Mouse (Mus musculus): ENCODE data around the gene Pcdh11x. TPM values are rescaled to one million over a fixed set of nuclear protein-coding genes. Genes with fewer than 3 reads are reported as not detected.
"Not testable (repeated sequence)": the region's sequence is repeated elsewhere in the genome, so short reads cannot be mapped to it uniquely, and the experiment has no call there.

Pcdh11x gene
- not detected in 2 replicates for polyA plus RNA-seq (2012; ENCODE audit: insufficient read depth, insufficient read length, low replicate concordance, missing spikeins)

GRCm38 (mm10) chrX:120290011-120290899 is at the start of gene Pcdh11x:
Gene Pcdh11x, plus strand, starts transcription at chrX:120290259.
- Histone ChIP-seq H3K4me1 (ENCODE audit: control insufficient read depth, insufficient read depth, low read length) (no peaks in the 10 kb centered on the region), H3K27ac (ENCODE audit: insufficient read depth, low read depth, low read length) (no peak within 1 kb of the TSS), H3K4me3 (ENCODE audit: insufficient read depth, low read depth, low read length) (peak within 1 kb of the TSS; percentile 53)
- whole genome bisulfite sequencing, result 12% methylated on average over 36 of the region's 40 CpGs
- TF ChIP-seq CTCF (IDR thresholded peaks at IDR 0.05; ENCODE audit: insufficient read depth, low read depth, low read length), result no peak
- TF ChIP-seq POLR2A (IDR thresholded peaks at IDR 0.05; ENCODE audit: insufficient read depth, low read depth, low read length), result peak; percentile 29; the same call in 1 of the 2 replicates

GRCm38 (mm10) chrX:120260089-120260488 is 30.0 kb upstream of the Pcdh11x start:
- TF ChIP-seq POLR2A (IDR thresholded peaks at IDR 0.05; ENCODE audit: insufficient read depth, low read depth, low read length), result no peak
- TF ChIP-seq CTCF (IDR thresholded peaks at IDR 0.05; ENCODE audit: insufficient read depth, low read depth, low read length), result no peak
- no peak overlapping the region for H3K4me3 ChIP-seq (ENCODE audit: insufficient read depth, low read depth, low read length)
- H3K4me1 ChIP-seq (ENCODE audit: control insufficient read depth, insufficient read depth, low read length), result no peaks in the 10 kb centered on the region
- no peak overlapping the region for H3K27ac ChIP-seq (ENCODE audit: insufficient read depth, low read depth, low read length)
- WGBS, result 65% methylated on average over 2 of the region's 2 CpGs

GRCm38 (mm10) chrX:120285522-120285921 is 4.5 kb upstream of the Pcdh11x start:
- Histone ChIP-seq H3K27ac (ENCODE audit: insufficient read depth, low read depth, low read length) (no peak overlapping the region), H3K4me3 (ENCODE audit: insufficient read depth, low read depth, low read length) (no peak overlapping the region), H3K4me1 (ENCODE audit: control insufficient read depth, insufficient read depth, low read length) (no peaks in the 10 kb centered on the region)
- TF ChIP-seq CTCF (IDR thresholded peaks at IDR 0.05; ENCODE audit: insufficient read depth, low read depth, low read length) (no peak), POLR2A (IDR thresholded peaks at IDR 0.05; ENCODE audit: insufficient read depth, low read depth, low read length) (no peak)

- Histone ChIP-seq H3K27ac (ENCODE audit: insufficient read depth, low read depth, low read length) (no peak overlapping the region), H3K4me3 (ENCODE audit: insufficient read depth, low read depth, low read length) (no peak overlapping the region), H3K4me1 (ENCODE audit: control insufficient read depth, insufficient read depth, low read length) (no peaks in the 10 kb centered on the region)
- TF ChIP-seq POLR2A (IDR thresholded peaks at IDR 0.05; ENCODE audit: insufficient read depth, low read depth, low read length), result no peak
- no peak for TF ChIP-seq CTCF (IDR thresholded peaks at IDR 0.05; ENCODE audit: insufficient read depth, low read depth, low read length)
- WGBS, result 27% methylated on average over 1 of the region's 1 CpGs
Observed at GRCm38 (mm10) chrX:120287502-120287901, 2.6 kb upstream of the Pcdh11x start.

DNA sequence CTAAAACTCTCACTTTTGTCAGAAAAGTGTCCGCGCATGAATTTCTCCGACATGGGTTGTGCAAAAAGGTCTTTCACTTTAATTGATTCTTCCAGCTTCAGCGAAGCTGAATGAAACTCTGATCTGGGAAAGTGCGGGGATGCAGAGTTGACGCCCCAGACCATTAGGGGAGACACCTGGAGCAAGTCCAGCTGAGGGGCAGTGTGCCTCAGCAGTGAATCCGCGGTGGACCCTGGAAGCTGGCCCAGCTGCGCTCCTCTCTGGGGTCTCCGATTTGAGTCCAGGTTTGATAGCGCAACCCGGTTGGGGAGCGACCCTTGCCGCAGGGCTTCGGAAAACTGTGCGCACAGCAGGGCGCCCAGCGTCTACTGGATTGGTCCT is 831 bp downstream of the Pcdh11x start:
- peak overlapping the region; percentile 53 for H3K4me3 ChIP-seq (ENCODE audit: insufficient read depth, low read depth, low read length)
- WGBS, result 17% methylated on average over 18 of the region's 18 CpGs
- TF ChIP-seq CTCF (IDR thresholded peaks at IDR 0.05; ENCODE audit: insufficient read depth, low read depth, low read length) (no peak), POLR2A (IDR thresholded peaks at IDR 0.05; ENCODE audit: insufficient read depth, low read depth, low read length) (no peak)
- no peak overlapping the region for H3K27ac ChIP-seq (ENCODE audit: insufficient read depth, low read depth, low read length)
- H3K4me1 ChIP-seq (ENCODE audit: control insufficient read depth, insufficient read depth, low read length), result no peaks in the 10 kb centered on the region

DNA sequence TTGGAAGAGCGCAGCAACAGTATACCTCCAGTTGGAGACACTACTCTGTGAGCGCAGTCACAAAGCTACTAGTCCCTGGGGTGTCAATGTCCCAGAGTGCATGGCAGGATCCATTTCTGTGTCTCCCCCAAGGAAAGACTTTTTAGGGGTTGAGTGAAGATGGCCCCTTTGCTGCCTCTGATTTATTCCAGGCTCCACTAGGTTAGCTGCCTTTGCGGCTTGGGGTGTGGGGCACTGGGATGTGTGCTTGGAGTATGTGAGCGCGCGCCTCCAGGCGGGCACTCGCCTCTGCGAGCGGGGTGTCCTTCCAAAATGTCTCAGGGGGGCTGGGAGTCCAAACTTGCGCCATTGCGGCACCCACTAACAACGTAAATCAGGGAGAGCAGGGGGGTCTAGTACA is 1.6 kb downstream of the Pcdh11x start:
- no peaks in the 10 kb centered on the region for H3K4me1 ChIP-seq (ENCODE audit: control insufficient read depth, insufficient read depth, low read length)
- peak overlapping the region; percentile 41 for H3K4me3 ChIP-seq (ENCODE audit: insufficient read depth, low read depth, low read length)
- WGBS, result 18% methylated on average over 13 of the region's 13 CpGs
- TF ChIP-seq POLR2A (IDR thresholded peaks at IDR 0.05; ENCODE audit: insufficient read depth, low read depth, low read length) (no peak), CTCF (IDR thresholded peaks at IDR 0.05; ENCODE audit: insufficient read depth, low read depth, low read length) (no peak)
- H3K27ac ChIP-seq (ENCODE audit: insufficient read depth, low read depth, low read length), result no peak overlapping the region

DNA sequence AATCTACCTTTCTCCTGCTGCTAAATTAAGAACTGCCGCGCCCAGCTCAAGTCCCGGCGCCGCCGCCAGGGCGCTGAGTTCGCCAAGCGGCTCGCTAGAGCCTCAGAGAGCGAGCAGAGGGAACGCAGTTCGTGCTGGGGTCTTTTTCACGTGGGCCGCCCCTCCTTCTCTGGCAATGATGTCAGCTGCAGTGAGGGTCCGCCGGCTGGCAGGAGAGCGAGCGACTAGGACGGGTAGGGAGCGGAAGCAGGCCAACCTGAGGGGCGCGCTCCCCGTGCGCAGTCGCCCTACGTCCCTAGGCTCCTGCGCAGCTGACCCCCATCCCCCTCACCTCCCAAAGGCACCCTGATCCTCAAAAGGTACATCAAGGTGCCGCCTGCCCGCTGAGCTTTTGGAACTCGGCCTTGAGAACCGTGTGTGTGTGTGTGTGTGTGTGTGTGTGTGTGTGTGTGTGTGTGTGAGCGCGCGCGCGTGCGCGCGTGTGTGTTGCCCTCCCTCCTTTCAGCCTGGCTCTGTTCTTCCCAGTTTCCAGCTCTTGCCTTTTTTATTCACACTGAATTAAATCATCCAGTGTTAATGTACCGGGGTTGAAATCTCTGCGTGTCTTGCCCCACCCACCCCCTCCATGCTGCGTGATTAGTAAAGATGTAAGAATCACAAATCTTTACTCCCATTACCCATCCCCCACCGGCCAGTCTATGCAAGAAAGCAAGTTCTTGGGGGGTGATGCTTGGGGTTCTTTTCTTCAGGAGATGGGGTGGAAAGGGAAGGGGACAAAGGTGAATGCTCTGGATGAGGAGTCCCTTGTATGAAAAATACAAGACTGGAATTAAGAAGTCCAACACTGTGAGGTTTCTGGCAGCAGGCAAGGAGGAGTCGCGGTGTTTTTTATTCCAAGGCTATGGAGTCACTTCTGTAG is 3.0 kb downstream of the Pcdh11x start:
- 5% methylated on average over 36 of the region's 46 CpGs for WGBS
- Histone ChIP-seq H3K4me3 (ENCODE audit: insufficient read depth, low read depth, low read length) (peak overlapping the region; percentile 93), H3K4me1 (ENCODE audit: control insufficient read depth, insufficient read depth, low read length) (no peaks in the 10 kb centered on the region)

GRCm38 (mm10) chrX:120301469-120302175 is 11.6 kb downstream of the Pcdh11x start:
- H3K27ac ChIP-seq (ENCODE audit: insufficient read depth, low read depth, low read length), result no peak overlapping the region
- no peaks in the 10 kb centered on the region for H3K4me1 ChIP-seq (ENCODE audit: control insufficient read depth, insufficient read depth, low read length)
- WGBS, result 63% methylated on average over 2 of the region's 2 CpGs
- TF ChIP-seq CTCF (IDR thresholded peaks at IDR 0.05; ENCODE audit: insufficient read depth, low read depth, low read length) (no peak), POLR2A (IDR thresholded peaks at IDR 0.05; ENCODE audit: insufficient read depth, low read depth, low read length) (no peak)
- H3K4me3 ChIP-seq (ENCODE audit: insufficient read depth, low read depth, low read length), result no peak overlapping the region

More for the DNA sequence above, 3.0 kb downstream of the Pcdh11x start:
- peak overlapping the region; percentile 83 for H3K27ac ChIP-seq (ENCODE audit: insufficient read depth, low read depth, low read length)
- TF ChIP-seq POLR2A (IDR thresholded peaks at IDR 0.05; ENCODE audit: insufficient read depth, low read depth, low read length) (no peak), CTCF (IDR thresholded peaks at IDR 0.05; ENCODE audit: insufficient read depth, low read depth, low read length) (no peak)

- 83% methylated on average over 10 of the region's 10 CpGs for WGBS
- H3K4me3 ChIP-seq (ENCODE audit: insufficient read depth, low read depth, low read length); H3K27ac ChIP-seq (ENCODE audit: insufficient read depth, low read depth, low read length); H3K4me1 ChIP-seq (ENCODE audit: control insufficient read depth, insufficient read depth, low read length): not testable (repeated sequence)
Observed at GRCm38 (mm10) chrX:120312995-120313394, 22.9 kb downstream of the Pcdh11x start, which contains the start of gene H2afb3. Gene H2afb3, minus strand, starts transcription at chrX:120313095.
